Mouse (Mus musculus): Measurements from ENCODE around the gene Unc119b. TPM values are rescaled to one million over a fixed set of nuclear protein-coding genes. Genes with fewer than 3 reads are reported as not detected.
"Not testable (repeated sequence)": the region's sequence is repeated elsewhere in the genome, so short reads cannot be mapped to it uniquely, and the experiment has no call there.

Unc119b gene
- total and polyA plus RNA-seq, 2 experiments from 2014 or later = 22.5 to 32.1 TPM

GRCm38 (mm10) chr5:115165351-115165750 is 30.6 kb upstream of the Unc119b start:
- Histone ChIP-seq H3K4me3 (ENCODE audit: low read length) (no peak overlapping the region), H3K9me3 (ENCODE audit: low read length) (no peaks in the 10 kb centered on the region), H3K4me1 (ENCODE audit: insufficient read depth, low read length) (0 out of 2 replicates have a peak, but pooled peaks cover 3% of the 10 kb centered on the region), H3K4me2 (ENCODE audit: low read depth, low read length) (no peak overlapping the region), H3K27ac (no peak overlapping the region), H3K36me3 (ENCODE audit: insufficient read depth, low read length) (no peaks in the 10 kb centered on the region), H3K27me3 (ENCODE audit: insufficient read depth, low read length) (no peaks in the 10 kb centered on the region), H3K9ac (replicated peaks; ENCODE audit: low read length) (no peak overlapping the region)
- 64% methylated on average over 9 of the region's 9 CpGs for WGBS
- ATAC-seq (no peak), DNase-seq (ENCODE audit: low spot score) (peak; percentile 40)
- peak; percentile 57 for TF ChIP-seq CTCF (IDR thresholded peaks at IDR 0.05; ENCODE audit: low read depth)

- not testable (repeated sequence) for H3K27ac ChIP-seq; H3K4me3 ChIP-seq (ENCODE audit: low read length); H3K36me3 ChIP-seq (ENCODE audit: insufficient read depth, low read length); H3K4me2 ChIP-seq (ENCODE audit: low read depth, low read length); DNase-seq (ENCODE audit: low spot score); H3K27me3 ChIP-seq (ENCODE audit: insufficient read depth, low read length); ATAC-seq; H3K9me3 ChIP-seq (ENCODE audit: low read length); H3K9ac ChIP-seq (replicated peaks; ENCODE audit: low read length); H3K4me1 ChIP-seq (ENCODE audit: insufficient read depth, low read length)
- WGBS = 81% methylated on average over 4 of the region's 4 CpGs
Observed at GRCm38 (mm10) chr5:115164446-115164845, 29.7 kb upstream of the Unc119b start.

GRCm38 (mm10) chr5:115163563-115163962 is 28.8 kb upstream of the Unc119b start:
- Histone ChIP-seq H3K27ac (no peak overlapping the region), H3K4me1 (ENCODE audit: insufficient read depth, low read length) (0 out of 2 replicates have a peak, but pooled peaks cover 3% of the 10 kb centered on the region), H3K27me3 (ENCODE audit: insufficient read depth, low read length) (no peaks in the 10 kb centered on the region), H3K36me3 (ENCODE audit: insufficient read depth, low read length) (no peaks in the 10 kb centered on the region), H3K4me2 (ENCODE audit: low read depth, low read length) (no peak overlapping the region), H3K9me3 (ENCODE audit: low read length) (no peaks in the 10 kb centered on the region), H3K9ac (replicated peaks; ENCODE audit: low read length) (no peak overlapping the region), H3K4me3 (ENCODE audit: low read length) (no peak overlapping the region)
- peak; percentile 63 for TF ChIP-seq CTCF (IDR thresholded peaks at IDR 0.05; ENCODE audit: low read depth)
- ATAC-seq = no peak; the same call in 1 of the 2 replicates
- peak; percentile 56 for DNase-seq (ENCODE audit: low spot score)
- 41% methylated on average over 8 of the region's 8 CpGs for WGBS

GRCm38 (mm10) chr5:115161940-115162279 is 27.1 kb upstream of the Unc119b start:
- H3K9me3 ChIP-seq (ENCODE audit: low read length); H3K4me3 ChIP-seq (ENCODE audit: low read length); DNase-seq (ENCODE audit: low spot score); H3K4me2 ChIP-seq (ENCODE audit: low read depth, low read length); H3K4me1 ChIP-seq (ENCODE audit: insufficient read depth, low read length); H3K27ac ChIP-seq; ATAC-seq; H3K9ac ChIP-seq (replicated peaks; ENCODE audit: low read length); H3K36me3 ChIP-seq (ENCODE audit: insufficient read depth, low read length); H3K27me3 ChIP-seq (ENCODE audit: insufficient read depth, low read length): not testable (repeated sequence)
- WGBS = 67% methylated on average over 1 of the region's 1 CpGs

- no peak overlapping the region for H3K4me2 ChIP-seq (ENCODE audit: low read depth, low read length)
- H3K4me3 ChIP-seq (ENCODE audit: low read length) = no peak overlapping the region
- no peak for TF ChIP-seq CTCF (IDR thresholded peaks at IDR 0.05; ENCODE audit: low read depth)
- 60% methylated on average over 13 of the region's 13 CpGs for WGBS
- DNase-seq (ENCODE audit: low spot score) (no peak), ATAC-seq (no peak)
- H3K4me1 ChIP-seq (ENCODE audit: insufficient read depth, low read length) = 0 out of 2 replicates have a peak, but pooled peaks cover 6% of the 10 kb centered on the region
- no peak overlapping the region for H3K27ac ChIP-seq
- no peak overlapping the region for H3K9ac ChIP-seq (replicated peaks; ENCODE audit: low read length)
- H3K9me3 ChIP-seq (ENCODE audit: low read length) = no peaks in the 10 kb centered on the region
- H3K36me3 ChIP-seq (ENCODE audit: insufficient read depth, low read length) = no peaks in the 10 kb centered on the region
- no peaks in the 10 kb centered on the region for H3K27me3 ChIP-seq (ENCODE audit: insufficient read depth, low read length)
Observed at GRCm38 (mm10) chr5:115161064-115161939, 26.5 kb upstream of the Unc119b start.

GRCm38 (mm10) chr5:115160655-115161054 is 25.9 kb upstream of the Unc119b start:
- 72% methylated on average over 6 of the region's 6 CpGs for WGBS
- no peak for ATAC-seq
- no peak overlapping the region for H3K27ac ChIP-seq

GRCm38 (mm10) chr5:115159165-115159564 is 24.4 kb upstream of the Unc119b start:
- DNase-seq (ENCODE audit: low spot score) = no peak
- Histone ChIP-seq H3K27ac (peak overlapping the region; percentile 97), H3K4me1 (ENCODE audit: insufficient read depth, low read length) (peaks cover 16% of the 10 kb centered on the region; the same call in 1 of the 2 replicates), H3K4me3 (ENCODE audit: low read length) (peak overlapping the region; percentile 74), H3K9me3 (ENCODE audit: low read length) (no peaks in the 10 kb centered on the region), H3K9ac (replicated peaks; ENCODE audit: low read length) (peak overlapping the region; percentile 82), H3K4me2 (ENCODE audit: low read depth, low read length) (peak overlapping the region; percentile 97), H3K27me3 (ENCODE audit: insufficient read depth, low read length) (no peaks in the 10 kb centered on the region), H3K36me3 (ENCODE audit: insufficient read depth, low read length) (no peaks in the 10 kb centered on the region)
- no peak for ATAC-seq
- 27% methylated on average over 12 of the region's 12 CpGs for WGBS
- TF ChIP-seq CTCF (IDR thresholded peaks at IDR 0.05; ENCODE audit: low read depth) = no peak

More at GRCm38 (mm10) chr5:115160655-115161054, 25.9 kb upstream of the Unc119b start:
- no peak overlapping the region for H3K4me3 ChIP-seq (ENCODE audit: low read length)
- peaks cover 11% of the 10 kb centered on the region; the same call in 1 of the 2 replicates for H3K4me1 ChIP-seq (ENCODE audit: insufficient read depth, low read length)
- no peaks in the 10 kb centered on the region for H3K9me3 ChIP-seq (ENCODE audit: low read length)
- H3K36me3 ChIP-seq (ENCODE audit: insufficient read depth, low read length) = no peaks in the 10 kb centered on the region
- DNase-seq (ENCODE audit: low spot score) = no peak
- no peaks in the 10 kb centered on the region for H3K27me3 ChIP-seq (ENCODE audit: insufficient read depth, low read length)
- H3K4me2 ChIP-seq (ENCODE audit: low read depth, low read length) = no peak overlapping the region
- TF ChIP-seq CTCF (IDR thresholded peaks at IDR 0.05; ENCODE audit: low read depth) = no peak
- no peak overlapping the region for H3K9ac ChIP-seq (replicated peaks; ENCODE audit: low read length)
